Mouse (Mus musculus): ENCODE results near the gene Tatdn3. TPM values are rescaled to one million over a fixed set of nuclear protein-coding genes. Genes with fewer than 3 reads are reported as not detected.

Gene Tatdn3
- total and polyA plus RNA-seq, 3 experiments, result 12.7 to 17.2 (median 12.9) TPM

DNA sequence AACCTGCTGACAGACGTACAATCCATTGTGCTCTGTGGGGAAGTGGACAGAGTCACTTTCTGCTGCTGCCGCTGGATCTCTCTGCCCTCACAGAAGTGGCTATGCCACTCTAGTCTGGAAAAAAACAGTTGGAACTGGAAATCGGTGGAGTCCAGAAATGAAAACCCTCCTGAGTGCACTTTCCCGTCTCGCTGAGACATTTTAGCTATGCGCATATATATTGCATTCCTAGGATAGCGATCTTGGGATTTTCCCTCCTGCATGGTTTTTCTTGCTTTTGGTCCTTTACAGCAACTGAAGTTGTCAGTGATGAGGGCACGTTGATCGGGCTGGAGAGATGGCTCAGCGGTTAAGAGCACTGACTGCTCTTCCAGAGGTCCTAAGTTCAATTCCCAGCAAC is 32.5 kb downstream of the Tatdn3 start:
- DNase-seq (ENCODE audit: extremely low read depth), result no peak
- H3K4me2 ChIP-seq (ENCODE audit: insufficient read depth, low read depth, poor library complexity, severe bottlenecking), result no peak overlapping the region
- peaks cover 3% of the 10 kb centered on the region for H3K79me2 ChIP-seq (replicated peaks; ENCODE audit: control insufficient read depth, extremely low read depth, insufficient read depth, poor library complexity, severe bottlenecking)
- in situ Hi-C loops (cut with MboI; ENCODE audit: low pct_ligation_motif_present, low pct_unique_long_range_greater_than_20kb, low sequenced_read_pairs), result no loop called here
- no peak overlapping the region for H3K27ac ChIP-seq (ENCODE audit: insufficient read depth, low read depth)
- dilution Hi-C loops (cut with MboI; ENCODE audit: extremely low pct_ligation_motif_present, extremely low pct_unique_long_range_greater_than_20kb, low sequenced_read_pairs), result no loop called here
- H3K9me3 ChIP-seq (replicated peaks; ENCODE audit: low read length), result no peaks in the 10 kb centered on the region
- H3K27me3 ChIP-seq (replicated peaks), result no peaks in the 10 kb centered on the region
- TF ChIP-seq EP300 (IDR thresholded peaks at IDR 0.05; ENCODE audit: low read length), result no peak
- no peak for TF ChIP-seq POLR2AphosphoS2 (IDR thresholded peaks at IDR 0.05; ENCODE audit: low read depth, low read length)
- TF ChIP-seq ELF1 (IDR thresholded peaks at IDR 0.05; ENCODE audit: low read depth, low read length), result no peak
- no peak for TF ChIP-seq UBTF (IDR thresholded peaks at IDR 0.05; ENCODE audit: low read depth, low read length)
- no peak for TF ChIP-seq MAFK (IDR thresholded peaks at IDR 0.05; ENCODE audit: insufficient replicate concordance, low read length)
- TF ChIP-seq JUND (conservative IDR thresholded peaks at IDR 0.05; ENCODE audit: low read depth, low read length), result no peak
- TF ChIP-seq E2F4 (IDR thresholded peaks at IDR 0.05; ENCODE audit: insufficient replicate concordance, low read depth, low read length), result no peak
- no peak for TF ChIP-seq IRF4 (IDR thresholded peaks at IDR 0.05; ENCODE audit: low read depth, low read length)
- no peak for TF ChIP-seq CHD1 (IDR thresholded peaks at IDR 0.05; ENCODE audit: low read depth, low read length)
- no peak for TF ChIP-seq PAX5 (IDR thresholded peaks at IDR 0.05; ENCODE audit: low read length)
- no peak for TF ChIP-seq ETS1 (conservative IDR thresholded peaks at IDR 0.05; ENCODE audit: low read depth, low read length)
- TF ChIP-seq GABPA (IDR thresholded peaks at IDR 0.05; ENCODE audit: insufficient replicate concordance, low read depth, low read length), result no peak
- TF ChIP-seq ZKSCAN1 (IDR thresholded peaks at IDR 0.05; ENCODE audit: borderline replicate concordance, low read depth, low read length), result no peak
- no peak for TF ChIP-seq ZC3H11A (IDR thresholded peaks at IDR 0.05; ENCODE audit: low read depth, low read length)
- TF ChIP-seq NRF1 (IDR thresholded peaks at IDR 0.05; ENCODE audit: low read depth, low read length), result no peak
- H3K36me3 ChIP-seq (replicated peaks in 1 of 2; ENCODE audit: control insufficient read depth in 1 of 2, insufficient read depth in 1 of 2, low read length in 1 of 2), result no peaks in the 10 kb centered on the region
- H3K4me3 ChIP-seq (replicated peaks in 1 of 3; ENCODE audit: low read depth in 2 of 3, low read length in 2 of 3, poor library complexity in 1 of 3), result no peak overlapping the region
- peaks cover 2 to 16% of the 10 kb centered on the region in 2 experiments; a peak in 3 of 4 replicates for H3K4me1 ChIP-seq (ENCODE audit: control insufficient read depth in 1 of 2, insufficient read depth in 2 of 2)
- H3K9ac ChIP-seq (ENCODE audit: insufficient read depth, low read depth), result no peak overlapping the region

DNA sequence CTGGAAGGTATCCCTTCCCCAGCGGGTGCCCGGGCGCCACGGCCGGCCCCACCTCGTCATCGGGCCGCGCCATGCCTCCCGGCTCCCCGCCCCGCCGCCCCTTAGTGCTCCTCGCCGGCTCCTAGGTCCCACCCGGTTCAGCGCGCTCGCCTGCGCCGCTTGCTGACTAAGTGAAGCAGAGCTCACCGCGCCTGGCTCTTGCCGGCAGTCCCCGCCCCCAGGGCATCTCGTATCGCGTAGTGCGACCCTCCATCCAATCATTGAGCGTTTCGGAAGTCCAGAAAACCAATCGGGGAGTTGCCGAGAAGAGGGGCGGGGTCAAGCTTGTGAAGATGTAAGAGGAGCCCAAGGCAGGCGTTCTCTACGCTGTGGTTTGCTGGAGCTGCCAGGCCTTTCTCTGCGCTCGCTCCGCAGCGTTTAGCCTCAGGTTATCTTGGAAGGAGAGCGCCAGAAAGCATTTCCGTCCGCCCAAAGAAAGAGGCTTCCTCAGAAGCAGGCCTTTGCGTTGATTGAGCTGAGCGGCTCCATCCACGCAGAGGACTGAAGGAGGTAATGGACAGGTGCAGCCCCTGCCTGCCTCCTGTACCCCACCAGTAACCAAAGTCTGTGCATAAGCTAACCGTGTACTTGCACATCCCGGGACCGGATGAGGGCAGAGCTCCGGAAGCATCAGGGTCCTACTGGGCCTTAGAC is 36.6 kb downstream of the Tatdn3 start, which contains the start of gene Flvcr1:
Flvcr1 (minus strand) TSS at position 138 of the 693 bp plus-strand sequence.
- dilution Hi-C loops (cut with MboI; ENCODE audit: extremely low pct_ligation_motif_present, extremely low pct_unique_long_range_greater_than_20kb, low sequenced_read_pairs), result no loop called here
- peak within 1 kb of the TSS; percentile 70 to 99 (median 87) for H3K4me3 ChIP-seq (replicated peaks in 1 of 3; ENCODE audit: low read depth in 2 of 3, low read length in 2 of 3, poor library complexity in 1 of 3)
- in situ Hi-C loops (cut with MboI; ENCODE audit: low pct_ligation_motif_present, low pct_unique_long_range_greater_than_20kb, low sequenced_read_pairs), result no loop called here
- TF ChIP-seq NRF1 (IDR thresholded peaks at IDR 0.05; ENCODE audit: low read depth, low read length) (peak; percentile 64), JUND (conservative IDR thresholded peaks at IDR 0.05; ENCODE audit: low read depth, low read length) (no peak), ZMIZ1 (IDR thresholded peaks at IDR 0.05; ENCODE audit: low read depth, low read length) (peak; percentile 98), NELFE (IDR thresholded peaks at IDR 0.05; ENCODE audit: low read depth, low read length) (peak; percentile 97), MYC (IDR thresholded peaks at IDR 0.05; ENCODE audit: low read depth, low read length) (no peak), EP300 (IDR thresholded peaks at IDR 0.05; ENCODE audit: low read length) (0 out of 2 replicates have a peak, but pooled peaks have one; percentile 21), ZKSCAN1 (IDR thresholded peaks at IDR 0.05; ENCODE audit: borderline replicate concordance, low read depth, low read length) (no peak), MAX (IDR thresholded peaks at IDR 0.05; ENCODE audit: low read length) (peak; percentile 48; the same call in 1 of the 2 replicates), POLR2A (IDR thresholded peaks at IDR 0.05; ENCODE audit: low read depth, low read length) (peak; percentile 99), KAT2A (IDR thresholded peaks at IDR 0.05; ENCODE audit: insufficient replicate concordance, low read length) (peak; percentile 51; the same call in 1 of the 2 replicates), MAFK (IDR thresholded peaks at IDR 0.05; ENCODE audit: insufficient replicate concordance, low read length) (peak; percentile 29; the same call in 1 of the 2 replicates), MEF2A (IDR thresholded peaks at IDR 0.05; ENCODE audit: borderline replicate concordance, low read depth, low read length) (peak; percentile 31; the same call in 1 of the 2 replicates), SIN3A (IDR thresholded peaks at IDR 0.05; ENCODE audit: low read length) (peak; percentile 50; the same call in 1 of the 2 replicates), USF1 (IDR thresholded peaks at IDR 0.05; ENCODE audit: low read depth, low read length) (no peak), IRF4 (IDR thresholded peaks at IDR 0.05; ENCODE audit: low read depth, low read length) (no peak; the same call in 1 of the 2 replicates), JUN (IDR thresholded peaks at IDR 0.05; ENCODE audit: insufficient read depth, low read depth, low read length) (no peak), PAX5 (IDR thresholded peaks at IDR 0.05; ENCODE audit: low read length) (no peak), CHD2 (IDR thresholded peaks at IDR 0.05; ENCODE audit: low read length) (peak; percentile 80), SMC3 (IDR thresholded peaks at IDR 0.05; ENCODE audit: low read depth, low read length) (no peak; the same call in 1 of the 2 replicates), TBP (conservative IDR thresholded peaks at IDR 0.05; ENCODE audit: low read depth, low read length) (peak; percentile 94; the same call in 1 of the 2 replicates), MXI1 (IDR thresholded peaks at IDR 0.05; ENCODE audit: low read depth, low read length) (peak; percentile 80), ETS1 (conservative IDR thresholded peaks at IDR 0.05; ENCODE audit: low read depth, low read length) (peak; percentile 50), ZNF384 (IDR thresholded peaks at IDR 0.05; ENCODE audit: low read depth, low read length) (no peak)

More for the DNA sequence above, 36.6 kb downstream of the Tatdn3 start, which contains the start of gene Flvcr1:
- no peaks in the 10 kb centered on the region for H3K27me3 ChIP-seq (replicated peaks)
- peaks cover 2 to 20% of the 10 kb centered on the region in 2 experiments; a peak in 3 of 4 replicates for H3K4me1 ChIP-seq (ENCODE audit: control insufficient read depth in 1 of 2, insufficient read depth in 2 of 2)
- peaks cover 17% of the 10 kb centered on the region for H3K79me2 ChIP-seq (replicated peaks; ENCODE audit: control insufficient read depth, extremely low read depth, insufficient read depth, poor library complexity, severe bottlenecking)
- peak within 1 kb of the TSS; percentile 62 for H3K4me2 ChIP-seq (ENCODE audit: insufficient read depth, low read depth, poor library complexity, severe bottlenecking)
- no peaks in the 10 kb centered on the region for H3K9me3 ChIP-seq (replicated peaks; ENCODE audit: low read length)
- peak within 1 kb of the TSS; percentile 81 for H3K9ac ChIP-seq (ENCODE audit: insufficient read depth, low read depth)
- DNase-seq (ENCODE audit: extremely low read depth), result peak; percentile 100
- peaks cover 7 to 9% of the 10 kb centered on the region in 2 experiments for H3K36me3 ChIP-seq (replicated peaks in 1 of 2; ENCODE audit: control insufficient read depth in 1 of 2, insufficient read depth in 1 of 2, low read length in 1 of 2)
- peak within 1 kb of the TSS; percentile 81 for H3K27ac ChIP-seq (ENCODE audit: insufficient read depth, low read depth)
